Mouse (Mus musculus) embryo, embryonic 10 days (tissue): Measurements from ENCODE around the gene Clps.
A peak's percentile ranks its signal among the peaks of the same experiment; 100 is the strongest.

Source experiments
- DNase-seq: peaks from one replicate; pipeline ENCODE4 v3.0.0-alpha.2; 2015; ENCODE audit warnings: low spot score

Gene Clps

GRCm38 (mm10) chr17:28518615-28519071, 41.9 kb downstream of the Clps start:
- DNase-seq = no peak

GRCm38 (mm10) chr17:28517956-28518614, 42.5 kb downstream of the Clps start:
- DNase-seq = peak; percentile 45

GRCm38 (mm10) chr17:28517441-28517955, 43.1 kb downstream of the Clps start, which contains the start of gene Fkbp5:
Gene Fkbp5, minus strand, starts transcription at chr17:28517527.
- DNase-seq = peak; percentile 22

GRCm38 (mm10) chr17:28516881-28517280, 43.7 kb downstream of the Clps start:
- no peak for DNase-seq

GRCm38 (mm10) chr17:28515431-28516341, 44.9 kb downstream of the Clps start:
- DNase-seq = no peak

- DNase-seq = no peak
Observed at GRCm38 (mm10) chr17:28514555-28514954, 46.0 kb downstream of the Clps start.

- no peak for DNase-seq
Observed at GRCm38 (mm10) chr17:28513844-28514243, 46.7 kb downstream of the Clps start.

GRCm38 (mm10) chr17:28513337-28513736, 47.2 kb downstream of the Clps start:
- DNase-seq = no peak

GRCm38 (mm10) chr17:28512696-28513095, 47.9 kb downstream of the Clps start:
- no peak for DNase-seq

- DNase-seq = peak; percentile 45
Observed at GRCm38 (mm10) chr17:28511616-28512541, 48.7 kb downstream of the Clps start.

- DNase-seq = peak; percentile 21
Observed at GRCm38 (mm10) chr17:28510445-28511342, 49.9 kb downstream of the Clps start.
